Mouse (Mus musculus) frontal cortex, postnatal 36 days (tissue): Measurements from ENCODE around the gene Gm8897.
"Not testable (repeated sequence)": the region's sequence is repeated elsewhere in the genome, so short reads cannot be mapped to it uniquely, and the experiment has no call there.

Experiments used
- DNase-seq, 2 experiments: peaks; one replicate each; pipeline ENCODE4 v3.0.0; 2022; ENCODE audit warnings: low spot score in 2 of 2

Gm8897 gene

GRCm38 (mm10) chr5:11416118-11416517, at the start of gene Gm8897:
Gene Gm8897 (plus strand): TSS chr5:11416418.
- not testable (repeated sequence) for DNase-seq

GRCm38 (mm10) chr5:11416691-11417090, 473 bp downstream of the Gm8897 start:
- DNase-seq: not testable (repeated sequence)
